Mouse (Mus musculus) lung, postnatal 0 days (tissue): Measurements from ENCODE around the gene Slc6a6.

ENCODE experiments used
- CTCF ChIP-seq: IDR thresholded peaks from 2 replicates; pipeline ENCODE4 v1.5.1; 2016; ENCODE audit warnings: antibody characterized with exemption, mild to moderate bottlenecking
- EP300 ChIP-seq: IDR thresholded peaks from 2 replicates; pipeline ENCODE4 v1.6.1; 2016; ENCODE audit warnings: antibody characterized with exemption, mild to moderate bottlenecking, control low read depth

GRCm38 (mm10) chr6:91708919-91709318 is 25.1 kb downstream of the Slc6a6 start:
- TF ChIP-seq CTCF (peak; percentile 31), EP300 (no peak)
